Mouse (Mus musculus): Measurements from ENCODE around the gene Clns1a.

The Clns1a gene

DNA sequence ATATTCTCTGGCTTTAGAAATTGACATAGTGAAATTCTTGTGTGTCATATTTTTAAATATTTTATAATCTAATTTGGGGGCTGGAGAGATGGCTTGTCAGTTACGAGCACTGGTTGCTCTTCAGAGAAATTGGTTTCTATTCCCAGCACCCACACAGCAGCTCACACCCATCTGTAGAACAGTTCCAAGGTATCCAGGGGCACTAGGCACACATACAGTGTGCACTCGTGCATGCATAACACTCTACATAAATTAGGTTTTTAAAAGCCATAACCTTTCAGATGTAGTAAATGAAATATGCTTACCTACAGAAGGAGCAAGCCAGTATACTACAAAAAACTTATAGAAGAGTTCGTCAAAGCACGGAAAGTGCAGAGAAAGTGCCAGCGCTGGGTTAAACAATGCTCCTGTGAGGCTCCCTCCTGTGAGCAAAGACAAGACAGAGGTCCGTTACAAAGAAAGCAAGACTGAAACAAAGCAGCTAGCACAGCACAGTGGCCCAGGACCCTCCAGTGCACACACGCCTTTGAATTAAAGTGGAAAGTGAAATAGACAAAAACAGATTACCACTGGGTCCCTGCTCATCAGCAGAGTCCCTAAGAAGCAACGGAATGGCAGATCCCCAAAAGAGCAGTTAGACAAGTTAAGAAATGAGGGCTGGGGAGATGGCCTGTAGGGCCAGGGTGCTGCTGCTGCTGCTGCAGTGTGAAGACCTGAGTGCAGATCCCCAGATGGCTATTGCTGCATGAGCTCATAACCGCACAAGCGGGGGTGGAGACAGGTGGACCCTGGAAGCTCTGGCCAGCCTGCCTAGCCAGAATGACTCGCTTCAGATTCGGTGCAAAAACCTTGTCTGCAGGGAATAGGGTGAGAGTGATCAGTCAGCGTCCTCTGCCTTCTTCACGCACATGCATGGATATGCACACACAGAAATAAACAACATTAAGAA, 32.5 kb downstream of the Clns1a start:
- DNase-seq: no peak

DNA sequence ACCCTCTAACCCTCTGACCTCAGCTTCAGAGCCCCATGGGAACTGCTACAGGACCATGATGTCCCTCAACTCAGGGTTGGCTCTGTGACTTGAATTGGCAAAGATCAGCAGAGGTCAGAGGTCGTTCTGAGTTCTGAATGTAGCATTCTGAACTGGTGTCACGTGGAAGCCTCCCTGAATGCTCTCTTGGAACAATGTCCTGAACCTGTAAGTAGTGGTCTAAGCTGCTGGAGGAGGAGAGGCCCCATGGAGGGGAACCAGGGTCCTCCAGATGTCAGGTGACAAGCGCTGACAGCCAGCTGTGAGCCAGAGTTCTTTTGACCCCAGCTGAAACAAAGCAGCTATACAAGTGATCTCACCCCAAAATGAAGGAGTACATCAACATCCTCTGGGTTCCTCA, 34.0 kb downstream of the Clns1a start:
- DNase-seq: no peak

DNA sequence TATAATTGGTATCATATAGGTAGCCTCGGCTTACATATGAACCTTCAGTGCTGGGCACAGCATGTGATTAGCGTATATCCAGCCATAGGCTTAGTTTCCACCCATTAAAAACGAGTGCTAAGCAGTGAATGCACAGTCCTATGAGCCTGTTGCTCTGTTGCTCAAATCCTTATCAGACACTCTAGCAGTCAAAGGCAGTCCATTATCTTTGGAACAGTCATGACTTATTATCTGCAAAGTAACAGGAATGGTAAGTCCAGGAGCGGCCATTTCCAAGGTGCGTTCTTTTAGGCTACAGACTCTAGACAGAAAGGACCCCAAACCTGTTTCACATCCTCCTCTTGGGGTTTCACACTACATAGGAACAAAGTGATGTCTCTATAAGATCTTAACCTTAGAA, 37.2 kb downstream of the Clns1a start:
- DNase-seq: no peak

DNA sequence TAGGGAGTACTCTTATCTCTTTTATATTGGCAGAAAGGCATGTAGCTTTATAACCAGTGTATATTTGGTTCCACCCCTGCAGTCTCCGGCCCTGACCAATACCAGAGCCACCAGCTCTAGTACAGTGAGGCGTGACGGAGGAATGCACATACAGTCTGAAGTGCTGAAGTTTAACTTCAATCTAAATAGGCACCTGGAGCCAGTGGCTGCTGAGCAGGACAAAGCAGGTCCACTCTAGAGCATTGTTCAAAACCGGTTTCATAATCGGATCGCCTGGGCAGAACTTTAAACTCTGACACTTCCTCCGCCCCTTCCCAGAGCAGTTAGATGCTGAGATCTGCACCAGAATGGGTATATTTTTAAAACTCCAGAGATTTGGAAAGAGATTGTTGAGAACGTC, 38.6 kb downstream of the Clns1a start:
- DNase-seq: no peak

DNA sequence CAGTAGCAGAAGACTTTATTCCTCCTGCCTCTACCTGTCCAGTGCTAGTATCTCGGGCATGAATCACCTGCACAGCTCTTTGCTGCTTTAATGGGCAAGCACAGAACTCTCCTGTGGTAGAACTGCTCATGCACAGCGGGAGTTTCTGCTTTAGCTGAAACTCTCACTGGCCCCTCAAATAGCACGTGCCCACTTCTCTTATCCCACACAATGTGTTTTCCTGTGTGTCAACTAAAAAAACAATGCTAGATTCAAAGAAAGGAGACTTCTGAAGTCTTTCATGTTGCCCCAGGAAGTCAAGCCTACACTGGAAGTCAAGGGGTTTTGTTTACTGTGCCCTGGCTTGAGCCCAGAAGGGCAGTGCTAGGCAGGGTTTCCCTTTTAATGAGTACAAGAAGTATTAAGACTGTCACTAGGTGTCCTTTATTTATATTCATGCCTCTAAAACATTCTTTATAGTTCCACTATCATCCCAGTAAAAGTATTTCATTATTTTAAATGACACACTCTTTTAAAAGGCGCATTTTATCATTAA, 39.5 kb downstream of the Clns1a start:
- DNase-seq: peak; percentile 60

DNA sequence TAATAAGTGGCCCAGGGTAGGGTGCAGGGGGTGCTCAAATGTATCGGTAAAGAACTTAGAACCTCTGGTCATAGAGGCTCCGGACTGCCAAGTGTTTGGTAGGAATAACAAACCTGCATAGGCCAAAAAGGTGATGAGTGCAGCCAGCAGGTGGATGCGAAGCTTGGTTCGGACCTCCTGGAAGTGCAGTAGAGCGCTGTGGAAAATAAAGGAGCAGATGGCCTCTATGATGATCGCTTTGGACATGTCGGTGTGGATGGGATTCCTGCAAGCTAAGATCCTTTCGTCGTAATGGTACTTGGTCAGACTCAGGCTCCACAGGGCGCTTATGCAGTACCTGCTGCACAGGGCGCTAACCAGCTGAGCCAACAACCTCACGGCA, 40.8 kb downstream of the Clns1a start:
- DNase-seq: no peak

DNA sequence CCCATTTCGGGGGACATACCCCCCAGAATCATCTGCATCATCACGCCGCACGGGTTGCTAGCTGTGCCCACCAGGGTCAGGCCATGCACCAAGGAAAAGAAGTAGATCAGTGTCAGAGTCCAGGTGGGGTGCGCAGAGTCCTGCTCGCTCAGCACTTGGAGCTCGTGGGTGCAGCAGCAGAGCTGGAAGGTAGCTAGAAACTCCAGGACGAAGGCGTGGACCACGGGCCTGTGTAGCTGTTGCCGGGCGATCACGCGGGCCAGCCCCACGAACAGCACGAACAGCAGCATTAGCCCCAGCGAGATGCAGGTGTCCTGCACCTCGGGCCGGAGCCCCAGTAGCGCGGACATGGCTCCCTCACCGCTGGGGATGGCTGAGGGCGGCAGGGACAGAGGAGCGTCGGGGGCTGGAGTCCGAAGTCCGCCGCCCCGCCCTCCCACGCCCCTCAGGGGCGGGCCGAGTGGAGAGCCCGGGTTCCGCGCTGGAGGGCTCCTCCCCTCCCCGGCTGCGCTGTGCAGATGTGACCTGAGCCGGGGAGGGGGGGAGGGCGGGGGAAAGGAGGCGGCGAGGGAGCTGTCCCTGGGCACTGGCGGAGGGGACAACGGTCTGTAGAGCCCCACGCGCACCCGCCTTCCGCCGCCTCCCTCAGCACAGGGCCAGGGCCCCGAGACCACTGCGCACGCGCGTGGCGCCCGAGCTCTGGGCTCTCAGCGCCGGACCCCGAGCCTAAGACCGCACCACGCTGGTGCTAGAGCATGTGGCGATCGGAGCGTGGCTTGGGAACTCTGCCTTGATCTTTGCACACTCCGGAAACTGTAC, 41.4 kb downstream of the Clns1a start, which contains the start of gene Aqp11:
TSS of gene Aqp11 (minus strand) at position 652 of the 819 bp plus-strand sequence.
- peak; percentile 93 for DNase-seq

DNA sequence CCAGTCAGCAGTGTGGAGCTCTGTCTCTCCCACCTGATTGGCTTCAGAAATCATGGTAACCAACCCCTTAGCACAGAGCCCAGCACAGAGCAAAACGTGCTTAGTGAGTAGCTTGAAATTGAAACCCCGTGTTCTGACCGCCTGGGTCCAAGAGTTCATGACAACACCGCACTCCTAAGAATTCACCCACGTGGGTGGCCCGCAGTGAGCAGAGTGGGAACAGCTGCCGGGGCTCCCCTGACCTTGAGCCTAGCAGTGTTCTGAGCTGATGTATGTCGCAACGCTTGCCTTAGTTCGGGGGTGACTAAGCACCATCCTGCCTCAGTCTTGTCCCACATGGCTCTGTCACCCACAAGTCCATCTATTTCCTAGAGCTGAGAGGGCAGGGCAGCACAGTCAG, 44.5 kb downstream of the Clns1a start:
- peak; percentile 45 for DNase-seq

DNA sequence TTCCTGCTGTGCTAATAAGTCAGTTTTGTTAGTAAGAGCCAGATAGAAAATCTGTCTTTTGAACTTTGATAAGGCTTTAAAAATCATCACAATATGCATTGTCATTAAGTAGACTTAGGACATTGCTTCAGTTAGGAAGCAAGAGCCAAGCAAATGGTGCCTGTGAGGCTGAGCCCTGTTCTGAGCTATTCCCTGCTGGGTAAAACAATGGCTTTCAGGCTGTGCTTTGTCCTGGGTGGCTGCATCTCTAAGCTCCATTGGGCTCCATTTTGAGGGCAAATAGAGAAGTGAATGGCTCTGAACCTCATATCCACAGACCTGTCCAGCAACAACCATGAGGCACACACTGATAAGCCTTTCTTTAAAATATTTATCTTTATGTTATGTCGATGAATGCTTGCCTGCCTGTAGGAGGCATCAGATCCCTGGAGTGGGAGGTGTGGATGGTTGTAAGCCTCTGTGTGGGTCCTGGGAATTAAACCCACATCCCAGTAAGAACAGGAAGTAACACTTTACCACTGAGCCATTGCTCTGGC, 45.4 kb downstream of the Clns1a start:
- no peak for DNase-seq

DNA sequence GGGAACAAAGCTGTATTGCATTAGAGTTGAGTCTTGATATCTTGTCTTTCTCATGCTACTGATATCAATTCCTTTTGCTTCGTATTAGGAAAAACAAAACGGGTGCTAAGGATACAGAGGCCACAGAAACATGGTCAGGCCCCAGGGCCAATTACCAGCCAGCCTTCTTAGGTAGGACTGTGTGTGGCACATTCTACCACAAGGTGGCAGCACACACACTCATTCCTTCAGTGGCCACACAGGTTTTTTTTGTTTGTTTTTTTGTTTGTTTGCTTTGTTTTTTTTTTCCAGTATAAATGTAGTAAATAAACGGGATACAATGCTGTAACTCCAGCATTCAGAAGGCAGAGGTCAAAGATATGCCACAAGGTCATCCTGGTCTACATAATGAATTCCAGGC, 48.9 kb downstream of the Clns1a start:
- peak; percentile 63 for DNase-seq

DNA sequence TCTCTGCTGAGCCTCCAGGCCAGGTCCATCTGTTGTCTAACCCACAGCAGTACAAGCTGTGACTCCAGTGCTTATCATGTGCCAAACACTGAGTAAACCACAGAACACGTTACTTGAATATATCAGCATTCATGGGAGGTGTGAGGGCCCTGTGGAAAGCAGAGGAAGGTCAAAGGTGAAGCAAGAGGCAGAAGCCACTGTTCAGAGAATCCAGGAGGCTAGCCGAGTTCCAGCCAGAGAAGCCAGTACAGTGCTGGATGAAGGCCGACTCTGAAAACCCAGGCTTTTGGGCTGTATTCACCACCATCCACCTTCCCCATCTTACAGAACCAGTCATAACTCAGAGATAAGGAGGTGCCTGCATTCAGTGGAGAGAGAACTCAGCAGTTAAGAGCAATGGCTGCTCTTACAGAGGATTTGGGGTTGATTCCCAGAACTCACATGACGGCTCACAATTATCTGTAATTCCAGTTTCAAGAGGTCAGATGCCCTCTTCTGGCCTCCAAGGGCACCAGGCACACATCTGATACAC, 50.8 kb downstream of the Clns1a start:
- DNase-seq: no peak

DNA sequence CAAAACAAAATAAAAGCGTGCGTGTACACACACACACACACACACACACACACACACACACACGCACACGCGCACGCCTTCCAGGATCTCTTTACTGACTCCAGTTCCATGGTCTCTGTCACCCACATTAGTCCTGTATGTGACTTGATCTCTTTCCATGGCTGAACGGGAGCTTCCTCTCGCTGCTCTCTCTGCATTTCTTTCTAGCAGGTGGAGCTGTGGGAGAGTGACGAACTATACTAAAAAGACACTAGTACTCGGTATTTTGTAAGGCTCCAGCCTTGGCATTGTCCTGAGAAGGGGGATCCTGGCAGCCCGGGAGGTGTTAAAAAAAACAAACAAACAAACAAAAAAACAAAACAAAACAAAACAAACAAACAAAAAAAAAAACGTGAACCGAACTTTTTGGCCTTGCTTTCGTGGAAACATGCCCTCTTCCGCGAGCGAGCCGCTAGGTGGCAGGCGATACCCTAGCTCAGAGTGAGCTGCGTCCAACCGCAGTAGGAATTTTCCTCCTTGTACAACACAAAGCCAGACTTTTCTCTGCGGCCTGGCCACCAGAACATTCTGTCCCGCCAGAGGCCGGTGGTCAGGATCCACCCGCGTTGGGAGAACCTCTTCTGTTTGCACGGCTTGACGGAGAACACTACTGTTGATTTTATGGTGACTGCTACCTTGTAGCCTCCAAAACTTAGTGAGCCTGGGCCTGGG, 51.5 kb downstream of the Clns1a start:
- DNase-seq: peak; percentile 92

DNA sequence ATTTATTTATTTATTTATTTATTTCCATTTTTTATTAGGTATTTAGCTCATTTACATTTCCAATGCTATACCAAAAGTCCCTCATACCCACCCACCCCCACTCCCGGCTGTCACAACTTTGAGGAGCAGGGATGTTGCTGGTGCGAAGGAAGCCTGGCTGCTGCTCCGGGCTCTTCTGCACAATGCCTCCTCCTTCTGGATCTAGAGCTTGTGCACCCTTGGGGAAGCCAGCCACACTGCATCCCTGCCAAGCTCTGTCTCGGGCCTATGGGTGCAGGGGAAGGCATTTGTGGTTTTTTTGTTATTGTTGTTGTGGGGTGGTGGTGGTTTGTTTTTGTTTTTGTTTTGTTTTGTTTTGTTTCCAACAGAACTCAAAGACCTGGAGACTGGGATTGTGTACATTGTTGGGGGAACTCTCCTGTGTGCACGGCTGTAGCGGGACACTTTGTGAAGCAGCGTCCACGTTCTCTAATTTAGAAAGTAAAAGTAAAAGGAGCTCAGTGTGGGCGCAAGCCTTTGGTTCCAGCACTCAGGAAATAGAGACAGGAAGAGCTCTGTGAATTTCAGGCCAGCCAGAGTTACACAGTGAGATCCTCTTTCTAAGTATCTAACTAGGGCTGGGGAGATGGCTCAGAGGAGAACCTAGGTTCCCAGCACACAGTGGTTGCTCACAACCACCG, 52.2 kb downstream of the Clns1a start:
- DNase-seq: peak; percentile 50

DNA sequence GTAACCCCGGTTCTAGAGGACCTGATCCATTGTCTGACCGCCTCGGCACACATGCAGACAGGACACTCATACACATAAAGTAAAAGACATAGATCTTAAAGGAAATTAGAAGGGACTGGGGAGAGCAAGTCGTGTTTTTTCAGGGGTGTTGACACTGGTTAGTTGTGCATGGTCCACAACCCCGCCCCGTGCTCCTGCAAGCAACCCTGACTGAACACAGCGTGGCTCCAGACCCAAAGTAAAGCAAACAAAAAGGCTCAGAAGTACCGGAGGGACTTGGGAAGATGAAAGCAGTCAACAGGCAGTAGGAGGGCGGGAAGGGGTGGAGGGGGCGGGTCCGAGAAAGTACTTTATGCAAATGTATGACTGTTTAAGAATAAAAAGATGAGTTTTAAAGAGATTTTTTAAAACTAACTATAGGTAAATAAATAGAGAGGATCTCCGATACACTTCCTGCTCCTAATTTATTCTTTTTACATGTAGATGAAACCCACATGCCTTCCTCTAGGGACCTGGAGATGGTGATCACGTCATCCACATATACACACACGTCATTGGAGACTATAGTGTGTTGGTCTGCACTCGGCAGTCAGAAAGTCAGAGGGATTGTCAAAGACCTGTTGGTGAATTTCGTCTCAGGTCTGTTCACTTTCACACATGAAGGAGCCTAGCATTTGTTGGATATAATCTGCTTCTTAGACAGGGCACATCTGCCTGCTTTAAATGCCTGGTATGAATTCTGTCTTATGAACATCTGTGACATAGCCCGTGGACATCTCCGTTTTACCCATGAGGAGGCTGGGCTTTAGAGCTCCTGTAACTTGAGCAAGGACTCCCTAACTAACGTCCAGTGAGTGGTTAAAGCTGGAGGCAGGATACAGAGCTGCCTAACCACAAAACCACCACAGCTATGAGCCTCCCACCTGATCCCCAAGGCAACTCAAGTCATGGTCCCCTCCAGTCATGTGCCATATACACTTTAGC, 53.1 kb downstream of the Clns1a start:
- peak; percentile 56 for DNase-seq

DNA sequence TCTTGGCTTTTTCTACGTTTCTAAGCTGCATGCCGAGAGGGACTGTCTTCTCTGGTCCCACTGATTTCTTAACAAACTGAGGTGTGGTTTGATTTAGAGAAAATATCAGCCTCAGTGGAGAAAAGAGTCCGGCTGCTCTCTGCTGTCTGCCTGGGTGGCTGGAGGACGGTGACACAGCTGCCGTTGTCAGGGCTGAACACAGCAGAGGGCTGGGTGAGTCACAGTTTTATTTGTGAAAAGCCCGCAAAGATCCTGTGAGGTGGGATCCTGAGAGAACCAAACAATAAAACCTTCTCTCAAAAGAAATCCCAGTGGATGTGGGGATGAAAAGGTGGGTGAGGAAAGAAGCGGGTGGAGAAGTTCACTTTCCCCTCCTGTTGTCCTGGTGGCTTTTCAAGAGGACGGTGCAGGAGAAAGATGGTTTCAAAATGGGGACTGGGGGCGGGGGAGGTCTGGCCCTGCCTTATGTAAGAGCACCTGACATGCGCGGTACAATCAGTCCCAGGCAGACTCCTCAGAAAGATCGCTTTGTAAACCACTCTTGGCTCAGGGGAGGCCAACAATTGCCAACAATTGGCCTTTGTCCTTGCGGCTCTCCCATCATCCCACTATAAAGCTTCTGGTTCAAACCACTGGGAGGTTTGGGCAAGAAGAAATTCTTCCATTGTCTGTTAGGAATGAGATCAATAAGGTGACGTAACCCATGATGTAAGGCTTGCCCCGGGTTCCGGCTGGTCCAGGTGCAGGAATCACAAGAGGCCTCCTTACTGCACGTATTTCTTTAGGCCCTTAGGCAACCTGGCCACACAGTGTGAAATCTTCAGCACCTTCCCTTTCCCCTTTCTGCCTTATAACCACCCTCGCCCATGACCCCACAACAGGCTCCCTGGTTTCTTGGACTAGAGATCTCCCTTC, 60.8 kb downstream of the Clns1a start:
- DNase-seq: no peak

DNA sequence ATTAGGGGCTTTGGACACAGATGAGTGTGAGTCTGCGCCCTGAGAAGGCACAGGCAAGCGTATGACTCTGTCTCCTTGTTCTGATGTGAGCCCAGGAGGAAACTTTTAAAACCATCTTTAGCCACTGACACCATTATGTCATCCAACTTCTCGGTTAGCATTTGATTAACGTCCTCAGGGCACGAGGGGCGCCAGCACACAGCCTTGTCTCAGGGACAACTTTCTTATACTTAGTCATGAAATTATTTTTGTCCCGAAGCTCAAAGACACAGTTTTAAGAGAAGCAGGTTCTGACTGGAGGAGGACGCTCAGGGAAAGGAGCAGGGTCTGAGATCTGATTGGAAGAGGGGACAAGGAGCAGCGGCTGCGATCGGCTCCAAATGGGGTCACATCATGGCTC, 68.2 kb downstream of the Clns1a start:
- no peak for DNase-seq

DNA sequence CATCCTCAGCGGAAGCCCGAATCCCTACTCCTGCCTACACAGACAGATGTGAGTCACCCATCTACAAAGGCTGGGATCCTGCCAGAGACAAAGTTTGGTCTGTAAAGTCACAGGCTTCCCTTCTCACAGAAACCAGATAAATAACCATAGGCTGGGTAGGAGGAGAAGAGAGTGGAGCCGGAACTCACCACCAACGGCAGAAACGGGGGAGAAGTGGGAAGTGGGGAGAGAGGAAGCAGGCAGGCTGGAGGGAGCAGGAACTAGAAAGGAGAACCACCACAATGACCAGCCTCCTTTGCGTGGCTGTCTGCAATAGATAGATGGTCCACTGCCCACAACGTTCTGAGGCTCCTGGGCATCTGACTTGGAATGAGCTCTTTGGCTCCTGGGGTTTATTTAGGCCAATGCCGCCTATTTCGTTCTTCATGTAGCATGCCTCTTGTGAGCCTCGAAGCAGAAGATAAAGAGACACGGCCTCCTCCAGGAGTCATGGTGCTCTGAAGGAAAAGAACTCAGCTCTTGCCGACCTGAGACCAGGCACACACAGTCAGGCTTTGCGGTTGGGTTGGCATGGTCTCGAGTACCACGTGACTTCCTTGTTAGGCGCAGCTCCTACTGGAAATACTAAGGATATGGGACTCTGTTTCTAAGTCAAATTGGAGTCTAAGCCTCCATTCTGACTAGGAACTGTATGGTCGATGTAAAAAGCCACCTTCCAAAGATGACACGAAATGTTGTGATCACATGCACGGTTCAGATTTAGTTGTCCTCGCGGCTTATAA, 68.9 kb downstream of the Clns1a start:
- no peak for DNase-seq

DNA sequence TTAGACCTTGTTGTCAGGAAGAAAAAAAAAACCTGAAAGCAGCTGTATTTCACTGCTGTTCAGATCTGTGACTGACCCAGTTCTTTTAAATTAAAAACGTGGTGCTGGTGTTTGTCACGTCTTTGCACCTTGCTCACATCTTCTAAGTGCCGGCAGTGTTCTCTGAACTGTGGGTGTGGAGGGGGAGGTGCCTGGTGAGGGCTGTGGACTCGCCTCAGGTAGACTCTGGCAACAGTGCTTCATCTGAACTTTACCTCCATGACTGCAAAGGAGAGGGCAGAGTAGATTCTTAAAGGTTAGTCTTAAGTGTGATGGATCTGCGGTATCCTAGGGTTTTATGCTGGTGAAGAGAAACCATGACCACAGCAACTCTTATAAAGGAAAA, 69.5 kb downstream of the Clns1a start:
- DNase-seq: no peak
